Mouse (Mus musculus): ENCODE measurements around the gene Olfr1355. TPM values are rescaled to one million over a fixed set of nuclear protein-coding genes. Genes with fewer than 3 reads are reported as not detected.
"Not testable (repeated sequence)": the region's sequence is repeated elsewhere in the genome, so short reads cannot be mapped to it uniquely, and the experiment has no call there.

The Olfr1355 gene
- not detected for total RNA-seq (2021)
- long read RNA-seq, experiment 1: 0 reads
- long read RNA-seq, experiment 2: 0 reads

- no peak for DNase-seq
- intact Hi-C loops (cut with DNase I): no loop called here
These were observed at the start of gene Olfr1355 for GRCm38 (mm10) chr10:78875240-78875639. Olfr1355 (plus strand) TSS chr10:78875540.

- intact Hi-C loops (cut with DNase I); DNase-seq: not testable (repeated sequence)
These were observed 34.9 kb upstream of the Olfr1355 start for GRCm38 (mm10) chr10:78840456-78840855.

GRCm38 (mm10) chr10:78852066-78852465 is 23.3 kb upstream of the Olfr1355 start, which contains the start of gene Olfr1356:
Olfr1356 (minus strand) TSS chr10:78852166.
- intact Hi-C loops (cut with DNase I): no loop called here

GRCm38 (mm10) chr10:78912871-78913270 is 37.5 kb downstream of the Olfr1355 start, which contains the start of gene Olfr1354:
Olfr1354 (plus strand) TSS chr10:78913171.
- DNase-seq; intact Hi-C loops (cut with DNase I): not testable (repeated sequence)

More at GRCm38 (mm10) chr10:78852066-78852465, 23.3 kb upstream of the Olfr1355 start, which contains the start of gene Olfr1356:
- no peak for DNase-seq

Other genes starting within 250 kb of the Olfr1355 start
- not detected for gene Casp14, start 157.2 kb upstream of the Olfr1355 start, total RNA-seq (2021)
- not detected for gene Ccdc105, start 122.5 kb upstream of the Olfr1355 start, total RNA-seq (2021)
- gene Slc1a6, start 95.0 kb upstream of the Olfr1355 start, total RNA-seq (2021): under 1 TPM in 1 of 2 experiments, not detected in 1; 0.10 TPM
- not detected for gene Olfr1356, start 23.4 kb upstream of the Olfr1355 start, total RNA-seq (2021)
- gene Olfr1354, start 37.6 kb downstream of the Olfr1355 start, total RNA-seq (2021): not detected
- not detected for gene Olfr8, start 75.1 kb downstream of the Olfr1355 start, total RNA-seq (2021)
- gene Olfr1353, start 87.8 kb downstream of the Olfr1355 start, total RNA-seq (2021): not detected
- not detected for gene Olfr1352, start 105.5 kb downstream of the Olfr1355 start, total RNA-seq (2021)
- gene Olfr1351, start 136.9 kb downstream of the Olfr1355 start, total RNA-seq (2021): not detected
- gene Olfr57, start 153.2 kb downstream of the Olfr1355 start, total RNA-seq (2021): not detected
- 10 to 100 TPM; 12.8 to 15.1 TPM for gene 2610008E11Rik, start 222.1 kb downstream of the Olfr1355 start, total RNA-seq (2021)

Measured in heart, postnatal 14 days (tissue).